Mouse (Mus musculus) heart, adult 8-10 months (tissue): ENCODE measurements around the gene Nxnl2. TPM values are rescaled to one million over a fixed set of nuclear protein-coding genes. Genes with fewer than 3 reads are reported as not detected.

Source experiments
- microRNA-seq: library from miRNA; unstranded; fragments of <30 nt; microRNA quantifications from one replicate; pipeline ENCODE4 v1.2.0, GENCODE M21; 2022
- total RNA-seq, 4 experiments: library from RNA; stranded (reverse); gene quantifications; 2 replicates each; pipeline ENCODE4 v1.2.4; 2022

The Nxnl2 gene
- total RNA-seq, 4 experiments from 2014 or later = 0.28 to 0.47 (median 0.34) TPM; not detected in 1

Small RNA genes within 50 kb of the gene (microRNA-seq; reads per million reads assigned to microRNA genes)
- gene Gm44341 = not detected

Other genes with a start within 250 kb of the Nxnl2 start
- 10 to 100 TPM; 28.5 to 34.5 (median 32.8) TPM for gene Spin1, start 70.1 kb upstream of the Nxnl2 start, total RNA-seq
- 10 to 100 TPM in 3 of 4 experiments, 1 to 10 TPM in 1; 8.1 to 12.6 (median 10.9) TPM for gene S1pr3, start 237.6 kb downstream of the Nxnl2 start, total RNA-seq